Mouse (Mus musculus) forebrain, embryonic 13.5 days (tissue): ENCODE results near the gene Rpl37. TPM values are rescaled to one million over a fixed set of nuclear protein-coding genes. Genes with fewer than 3 reads are reported as not detected.

Experiments used
- ATAC-seq: fragments of 200-750 bp; cut with Nextera tagmentation; 2 replicates; pipeline ENCODE4 v1.8.0; 2017
- H3K27ac ChIP-seq: fragments of 300-500 bp; sonication (generic); 2 replicates; pipeline ENCODE4 v1.5.1; 2015; ENCODE audit warnings: inconsistent platforms, mild to moderate bottlenecking, moderate library complexity
- H3K27me3 ChIP-seq: fragments of 300-500 bp; sonication (generic); 2 replicates; pipeline ENCODE4 v1.6.1; 2015; ENCODE audit warnings: mild to moderate bottlenecking, inconsistent platforms
- H3K36me3 ChIP-seq: fragments of 300-500 bp; sonication (generic); 2 replicates; pipeline ENCODE4 v1.6.1; 2015; ENCODE audit warnings: mild to moderate bottlenecking, inconsistent platforms; ENCODE audit not compliant: poor library complexity, severe bottlenecking
- H3K4me1 ChIP-seq: fragments of 300-500 bp; sonication (generic); 2 replicates; pipeline ENCODE4 v1.6.1; 2015; ENCODE audit warnings: inconsistent platforms
- H3K4me2 ChIP-seq: fragments of 300-500 bp; sonication (generic); 2 replicates; pipeline ENCODE4 v1.6.1; 2015; ENCODE audit warnings: inconsistent platforms, mild to moderate bottlenecking, moderate library complexity
- H3K4me3 ChIP-seq: fragments of 300-500 bp; sonication (generic); 2 replicates; pipeline ENCODE4 v1.5.1; 2015; ENCODE audit warnings: mild to moderate bottlenecking, inconsistent platforms
- H3K9ac ChIP-seq: fragments of 300-500 bp; sonication (generic); 2 replicates; pipeline ENCODE4 v1.6.1; 2015; ENCODE audit warnings: mild to moderate bottlenecking, inconsistent platforms
- H3K9me3 ChIP-seq: fragments of 300-500 bp; sonication (generic); replicated peaks from 2 replicates; pipeline ENCODE4 v1.6.1; 2016; ENCODE audit warnings: inconsistent platforms
- WGBS: fragments of 180-500 bp; shearing (Covaris S2); methylation state at CpG from one replicate; pipeline ENCODE4 v1.1.7; 2015; 5-methylcytosine and 5-hydroxymethylcytosine counted together
- polyA plus RNA-seq: library from polyadenylated mRNA; unstranded; fragments of >200 nt; fragmentation: Nextera tagmentation; extraction: Ambion mirVana; gene quantifications from 2 replicates; pipeline ENCODE4 v1.2.1, GENCODE M21; 2015

Gene Rpl37
- polyA plus RNA-seq, 1 experiment from 2014 or later: 548 TPM

DNA sequence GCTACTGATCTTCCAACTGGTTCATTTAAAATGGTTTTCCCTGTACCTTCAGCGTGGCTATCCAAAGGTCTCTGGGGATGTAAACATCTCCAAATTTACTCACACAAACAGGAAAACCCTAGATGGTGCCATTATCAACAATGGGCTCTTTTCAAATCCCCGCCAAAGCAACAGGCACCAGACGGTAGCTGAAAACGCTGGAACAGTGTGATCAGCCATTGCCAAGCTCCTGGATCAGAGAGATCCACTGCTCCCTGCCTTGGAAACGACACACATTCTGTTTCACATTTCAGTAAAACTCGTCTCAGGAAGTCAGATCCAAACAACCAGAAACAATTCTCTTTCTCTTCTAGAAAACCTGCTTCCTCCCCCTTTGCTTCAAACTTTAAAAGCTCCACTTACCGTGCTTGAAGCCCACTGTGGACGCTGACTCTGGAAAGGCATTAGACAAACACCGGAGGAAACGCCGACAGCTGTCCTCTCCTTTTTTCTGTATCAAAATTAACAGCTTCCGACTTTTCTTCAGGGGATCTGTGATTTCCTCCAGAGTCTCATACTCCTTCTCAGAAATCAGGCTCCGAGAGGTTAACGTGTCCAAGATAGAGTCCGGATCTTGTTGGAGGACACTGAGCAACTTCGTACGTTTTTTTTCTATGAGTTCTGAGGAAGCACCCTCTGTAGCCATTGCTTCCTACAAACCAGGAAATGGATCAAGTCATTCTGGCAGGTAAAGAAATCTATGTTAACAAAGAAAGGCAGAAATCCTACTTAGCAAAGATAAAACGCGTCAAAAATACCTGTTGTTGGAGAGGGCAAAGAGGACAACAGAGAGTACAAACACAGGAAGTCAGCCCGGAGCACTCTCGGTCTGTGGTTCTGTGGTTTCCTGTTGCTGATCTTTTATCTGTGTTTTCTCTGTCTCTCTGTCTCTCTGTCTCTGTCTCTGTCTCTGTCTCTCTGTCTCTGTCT is 8.5 kb upstream of the Rpl37 start, which contains the start of gene Card6:
Card6 (minus strand) TSS at position 854 of the 969 bp plus-strand sequence.
- no peak within 1 kb of the TSS for H3K4me3 ChIP-seq
- H3K9me3 ChIP-seq: no peaks in the 10 kb centered on the region
- H3K4me1 ChIP-seq: no peaks in the 10 kb centered on the region
- no peak within 1 kb of the TSS for H3K4me2 ChIP-seq
- WGBS: 76% methylated on average over 21 of the region's 21 CpGs
- no peaks in the 10 kb centered on the region for H3K36me3 ChIP-seq
- no peak within 1 kb of the TSS for H3K9ac ChIP-seq
- ATAC-seq: no peak
- no peaks in the 10 kb centered on the region for H3K27me3 ChIP-seq
- no peak within 1 kb of the TSS for H3K27ac ChIP-seq

DNA sequence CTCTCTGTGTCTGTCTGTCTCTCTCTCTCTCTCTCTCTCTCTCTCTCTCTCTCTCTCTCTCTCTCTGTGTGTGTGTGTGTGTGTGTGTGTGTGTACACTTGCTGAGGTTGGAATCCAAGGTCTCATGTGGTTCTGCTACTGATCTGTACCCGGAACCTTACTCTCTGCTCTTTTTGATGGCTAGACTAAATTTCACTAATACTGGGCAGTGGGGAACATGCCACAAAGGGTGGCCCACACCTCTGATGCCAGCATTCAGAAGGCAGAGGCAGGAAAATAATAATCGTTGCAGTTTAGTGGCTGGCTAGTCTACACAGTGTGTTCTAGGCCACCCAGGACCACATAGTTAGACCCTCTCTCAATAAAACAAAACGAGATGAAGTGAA is 7.8 kb upstream of the Rpl37 start:
- Histone ChIP-seq H3K4me1 (no peaks in the 10 kb centered on the region), H3K9me3 (no peaks in the 10 kb centered on the region), H3K4me2 (no peak overlapping the region), H3K36me3 (no peaks in the 10 kb centered on the region), H3K27me3 (no peaks in the 10 kb centered on the region), H3K9ac (no peak overlapping the region), H3K27ac (no peak overlapping the region), H3K4me3 (no peak overlapping the region)
- no peak for ATAC-seq
- 85% methylated on average over 3 of the region's 3 CpGs for WGBS

DNA sequence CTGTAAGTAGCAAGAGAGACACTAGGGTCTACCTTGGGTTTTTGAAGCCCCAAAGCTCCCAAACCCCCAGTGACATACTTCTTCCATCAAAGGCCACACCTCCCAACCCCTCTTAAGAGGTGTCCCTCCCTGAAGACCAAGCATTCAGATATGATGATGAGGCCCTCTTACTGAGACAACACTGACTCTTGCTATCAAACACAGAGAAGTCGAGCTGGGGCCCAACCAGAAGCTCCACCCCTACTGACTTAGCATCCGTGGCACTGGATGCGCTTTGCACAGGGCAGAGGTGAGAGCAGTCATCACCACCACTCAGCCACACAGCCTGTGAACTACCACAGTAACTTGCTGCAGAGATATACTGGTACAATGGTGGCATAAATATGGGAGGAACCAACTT is 3.8 kb upstream of the Rpl37 start:
- Histone ChIP-seq H3K36me3 (peaks cover 2% of the 10 kb centered on the region; the same call in 1 of the 2 replicates), H3K4me1 (peaks cover 12% of the 10 kb centered on the region), H3K4me3 (no peak overlapping the region), H3K9ac (no peak overlapping the region), H3K4me2 (no peak overlapping the region), H3K27ac (no peak overlapping the region), H3K27me3 (no peaks in the 10 kb centered on the region), H3K9me3 (no peaks in the 10 kb centered on the region)
- WGBS: 80% methylated on average over 3 of the region's 3 CpGs
- no peak for ATAC-seq

GRCm38 (mm10) chr15:5115173-5115572 is 1.3 kb upstream of the Rpl37 start:
- H3K27ac ChIP-seq: no peak overlapping the region

DNA sequence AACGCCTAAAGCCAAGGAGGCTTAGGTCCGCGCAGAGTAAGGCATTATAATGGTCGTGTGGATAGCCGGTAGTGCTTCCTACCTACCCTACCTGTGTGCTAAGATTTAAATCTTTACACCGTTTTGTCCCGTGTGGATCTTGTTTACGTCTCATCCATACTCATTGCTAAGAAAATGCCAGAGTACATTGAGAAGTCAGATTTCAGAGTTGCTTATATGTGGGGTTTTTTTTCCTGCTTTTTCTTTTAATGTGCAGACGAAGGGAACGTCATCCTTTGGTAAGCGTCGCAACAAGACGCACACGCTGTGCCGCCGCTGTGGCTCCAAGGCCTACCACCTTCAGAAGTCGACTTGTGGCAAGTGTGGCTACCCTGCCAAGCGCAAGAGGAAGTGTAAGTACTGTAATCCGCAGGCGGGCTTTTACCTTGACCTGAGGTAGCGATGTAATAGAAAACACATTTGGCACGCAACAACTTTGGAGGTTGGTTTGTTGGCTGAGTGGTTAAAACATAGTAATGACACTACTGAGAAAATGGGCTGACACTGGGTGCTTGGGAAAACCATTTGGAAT is 671 bp downstream of the Rpl37 start:
- Histone ChIP-seq H3K4me1 (peaks cover 24% of the 10 kb centered on the region), H3K4me2 (peak overlapping the region; percentile 81), H3K27me3 (no peaks in the 10 kb centered on the region), H3K36me3 (peaks cover 46% of the 10 kb centered on the region), H3K27ac (peak overlapping the region; percentile 86), H3K9ac (peak overlapping the region; percentile 97), H3K4me3 (peak overlapping the region; percentile 95), H3K9me3 (no peaks in the 10 kb centered on the region)
- no peak for ATAC-seq
- WGBS: 5% methylated on average over 22 of the region's 22 CpGs

More at GRCm38 (mm10) chr15:5115173-5115572, 1.3 kb upstream of the Rpl37 start:
- H3K9ac ChIP-seq: peak overlapping the region; percentile 2; the same call in 1 of the 2 replicates
- H3K4me1 ChIP-seq: peaks cover 24% of the 10 kb centered on the region
- ATAC-seq: no peak
- peaks cover 26% of the 10 kb centered on the region for H3K36me3 ChIP-seq
- H3K4me2 ChIP-seq: peak overlapping the region; percentile 81
- no peaks in the 10 kb centered on the region for H3K27me3 ChIP-seq
- 61% methylated on average over 8 of the region's 8 CpGs for WGBS
- peak overlapping the region; percentile 95 for H3K4me3 ChIP-seq
- no peaks in the 10 kb centered on the region for H3K9me3 ChIP-seq

DNA sequence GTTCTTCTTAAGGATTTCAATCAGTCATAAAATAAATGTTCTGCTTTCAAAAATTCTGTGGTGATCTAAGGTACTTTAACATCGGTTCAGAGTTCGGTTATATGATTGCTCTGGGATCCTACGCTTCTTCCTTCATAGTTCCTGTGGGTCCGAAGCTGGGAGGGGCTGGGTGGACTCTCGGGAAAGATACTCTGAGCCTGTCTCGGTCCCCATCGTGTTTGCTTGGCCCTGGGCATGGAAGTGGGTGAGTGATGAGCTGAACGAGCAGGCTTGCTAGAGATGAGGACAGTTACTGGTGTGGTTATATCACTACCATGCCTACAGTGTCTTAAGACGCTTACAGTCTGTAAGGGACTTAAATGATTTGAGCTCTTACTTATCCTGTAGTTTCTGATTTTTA is 2.2 kb downstream of the Rpl37 start:
- Histone ChIP-seq H3K9ac (no peak overlapping the region), H3K4me1 (peaks cover 24% of the 10 kb centered on the region), H3K4me3 (no peak overlapping the region), H3K9me3 (no peaks in the 10 kb centered on the region), H3K36me3 (peaks cover 58% of the 10 kb centered on the region), H3K27ac (no peak overlapping the region), H3K4me2 (no peak overlapping the region), H3K27me3 (no peaks in the 10 kb centered on the region)
- ATAC-seq: no peak
- WGBS: 89% methylated on average over 9 of the region's 9 CpGs

DNA sequence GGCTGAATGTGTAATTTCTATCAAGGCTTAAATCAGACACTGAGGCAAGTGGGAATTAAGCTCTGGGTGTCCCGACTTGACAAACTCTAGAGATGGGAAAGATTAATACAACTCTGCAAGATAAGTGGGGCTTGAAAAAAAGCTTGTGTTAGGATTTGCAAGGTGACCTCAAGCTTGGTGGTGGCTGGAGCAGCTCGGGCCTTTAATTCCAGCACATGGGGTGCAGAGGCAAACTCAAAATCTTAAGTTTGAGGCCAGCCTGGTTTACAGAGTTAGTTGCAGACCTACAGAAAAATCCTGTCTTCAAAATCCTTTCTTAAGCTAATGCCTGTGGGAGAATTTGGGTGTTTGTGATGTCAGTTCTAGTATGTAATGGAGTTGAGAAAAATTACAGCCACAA is 2.7 kb downstream of the Rpl37 start:
- ATAC-seq: no peak
- peaks cover 59% of the 10 kb centered on the region for H3K36me3 ChIP-seq

DNA sequence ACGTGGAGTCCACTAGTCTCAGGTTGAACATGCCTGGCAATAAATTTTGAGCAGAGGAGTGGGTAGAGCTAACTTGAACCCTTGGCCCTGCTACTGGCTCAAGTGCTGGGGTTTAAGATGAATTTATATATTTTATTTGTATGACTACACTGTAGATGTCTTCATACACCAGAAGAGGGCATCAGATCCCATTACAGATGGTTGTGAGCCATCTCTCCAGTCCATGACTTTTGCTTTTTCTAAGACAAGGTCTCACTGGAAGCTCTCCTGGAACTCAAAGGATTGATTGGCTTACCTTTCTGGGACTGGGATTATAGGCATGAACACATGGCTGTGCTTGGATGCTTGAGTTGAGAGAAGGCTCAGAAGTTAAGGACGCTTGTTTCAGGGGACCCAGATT is 3.3 kb downstream of the Rpl37 start:
- Histone ChIP-seq H3K9me3 (no peaks in the 10 kb centered on the region), H3K9ac (no peak overlapping the region), H3K36me3 (peaks cover 64% of the 10 kb centered on the region), H3K4me2 (no peak overlapping the region), H3K4me3 (no peak overlapping the region), H3K4me1 (peaks cover 24% of the 10 kb centered on the region), H3K27me3 (no peaks in the 10 kb centered on the region), H3K27ac (no peak overlapping the region)
- 94% methylated on average over 2 of the region's 2 CpGs for WGBS
- ATAC-seq: no peak

More for the DNA sequence above, 2.7 kb downstream of the Rpl37 start:
- Histone ChIP-seq H3K9me3 (no peaks in the 10 kb centered on the region), H3K4me1 (peaks cover 24% of the 10 kb centered on the region), H3K27me3 (no peaks in the 10 kb centered on the region), H3K9ac (no peak overlapping the region), H3K27ac (no peak overlapping the region), H3K4me3 (no peak overlapping the region), H3K4me2 (no peak overlapping the region)
- 80% methylated on average over 2 of the region's 2 CpGs for whole genome bisulfite sequencing

- WGBS: 90% methylated on average over 12 of the region's 12 CpGs
- no peak for ATAC-seq
- H3K4me1 ChIP-seq: peaks cover 17% of the 10 kb centered on the region
- no peak overlapping the region for H3K27ac ChIP-seq
- H3K4me2 ChIP-seq: no peak overlapping the region
- no peak overlapping the region for H3K4me3 ChIP-seq
- H3K9ac ChIP-seq: no peak overlapping the region
- no peaks in the 10 kb centered on the region for H3K9me3 ChIP-seq
- H3K27me3 ChIP-seq: no peaks in the 10 kb centered on the region
- H3K36me3 ChIP-seq: peaks cover 70% of the 10 kb centered on the region
Observed at GRCm38 (mm10) chr15:5121535-5122313, 5.3 kb downstream of the Rpl37 start.

- 57% methylated on average over 4 of the region's 4 CpGs for WGBS
- Histone ChIP-seq H3K27ac (no peak overlapping the region), H3K36me3 (peaks cover 31% of the 10 kb centered on the region)
Observed at GRCm38 (mm10) chr15:5126456-5126855, 10.0 kb downstream of the Rpl37 start.

GRCm38 (mm10) chr15:5127487-5127886 is 11.0 kb downstream of the Rpl37 start:
- H3K27ac ChIP-seq: no peak overlapping the region
- no peak overlapping the region for H3K9ac ChIP-seq
- ATAC-seq: no peak
- WGBS: 82% methylated on average over 2 of the region's 2 CpGs
- H3K27me3 ChIP-seq: no peaks in the 10 kb centered on the region
- H3K9me3 ChIP-seq: no peaks in the 10 kb centered on the region
- H3K36me3 ChIP-seq: peaks cover 21% of the 10 kb centered on the region
- H3K4me3 ChIP-seq: no peak overlapping the region
- H3K4me2 ChIP-seq: no peak overlapping the region
- H3K4me1 ChIP-seq: no peaks in the 10 kb centered on the region

More at GRCm38 (mm10) chr15:5126456-5126855, 10.0 kb downstream of the Rpl37 start:
- Histone ChIP-seq H3K27me3 (no peaks in the 10 kb centered on the region), H3K4me3 (no peak overlapping the region), H3K9ac (no peak overlapping the region), H3K9me3 (no peaks in the 10 kb centered on the region), H3K4me2 (no peak overlapping the region), H3K4me1 (no peaks in the 10 kb centered on the region)
- no peak for ATAC-seq
